ENCODE assay signal across 11 mouse cellular contexts in the genomic region with DNA sequence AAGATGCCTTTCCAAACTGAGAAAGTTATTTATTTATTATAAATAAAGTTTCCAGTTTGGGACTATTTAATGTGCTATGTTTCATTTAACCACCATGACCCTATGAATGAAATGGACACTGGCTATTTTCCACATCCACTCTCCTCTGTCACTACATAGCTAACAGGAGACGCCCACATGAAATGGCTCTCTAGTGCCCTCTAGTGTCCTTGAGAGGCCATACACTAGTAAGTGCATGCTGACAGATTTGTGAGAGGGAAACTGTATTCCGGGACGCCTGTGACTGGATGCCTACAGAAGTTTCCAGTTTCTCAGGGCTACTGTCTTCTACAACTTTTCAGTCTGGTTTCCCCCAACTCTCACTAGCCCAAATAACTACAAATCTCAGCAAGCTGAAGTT. TPM values are rescaled to one million over a fixed set of nuclear protein-coding genes. Genes with fewer than 3 reads are reported as not detected.
A peak's percentile ranks its signal among the peaks of the same experiment; 100 is the strongest.
DNase-seq lines count a peak whose midpoint lies in the region; ATAC-seq and TF ChIP-seq lines count a peak whose summit lies in the region.
"Had no signal": no experiment of that assay in that cellular context is flagged by ENCODE, and none has a peak within 500 bp of the region (broad histone marks: within the 10 kb centered on the region; RNA-seq: fewer than 3 reads in every experiment).

No protein-coding gene starts in this region.

- no peak for ATAC-seq in hindbrain, postnatal 0 days

- intact Hi-C loops in left cerebral cortex, postnatal 14 days (cut with DNase I) = no loop called here

- 28% methylated on average over 3 of the region's 3 CpGs for WGBS in hindbrain, postnatal 0 days

- no peak overlapping the region for H3K4me2 ChIP-seq in hindbrain, postnatal 0 days (ENCODE audit: low read depth, low read length)

- no peaks in the 10 kb centered on the region for H3K36me3 ChIP-seq in hindbrain, postnatal 0 days (ENCODE audit: insufficient read depth, low read length)

- no peak overlapping the region for H3K9ac ChIP-seq in hindbrain, postnatal 0 days (replicated peaks; ENCODE audit: low read length)

- DNase-seq in adrenal gland, adult 2 months = peak; percentile 38
- DNase-seq in adrenal gland, adult 8-10 months = no peak
- DNase-seq in left cerebral cortex, postnatal 14 days (ENCODE audit: low spot score in 2 of 2) = peak; percentile 21 to 30
- no peak for DNase-seq in left cerebral cortex, adult 11 months (ENCODE audit: low spot score)
- DNase-seq in c-Kit-positive CD71-negative TER-119-negative erythroid progenitor cells, embryonic 14.5 days (ENCODE audit: low read depth) = peak; percentile 39
- peak; percentile 64 for DNase-seq in hindbrain, postnatal 0 days (ENCODE audit: low spot score)
- peak; percentile 77 for DNase-seq in lung, postnatal 36 days
- DNase-seq in ovary, postnatal 10 days (ENCODE audit: low spot score) = no peak

- H3K4me3 ChIP-seq in hindbrain, postnatal 0 days (ENCODE audit: low read length) = no peak overlapping the region
- H3K4me3 ChIP-seq: myocyte had no signal

- TF ChIP-seq CTCF in hindbrain, postnatal 0 days (IDR thresholded peaks at IDR 0.05; ENCODE audit: low read depth) = peak; percentile 72

- H3K27me3 ChIP-seq in hindbrain, postnatal 0 days (ENCODE audit: insufficient read depth, low read length) = no peaks in the 10 kb centered on the region

- H3K9me3 ChIP-seq in hindbrain, postnatal 0 days (ENCODE audit: low read length) = no peaks in the 10 kb centered on the region

- no peak overlapping the region for H3K27ac ChIP-seq in hindbrain, postnatal 0 days

- no peaks in the 10 kb centered on the region for H3K4me1 ChIP-seq in hindbrain, postnatal 0 days (ENCODE audit: insufficient read depth, low read length)

RNA-seq across cellular contexts. Expression of gene Akap14, which starts 1.6 kb away (rescaled TPM):
- not detected for total RNA-seq in adrenal gland, adult 2 months (2021)
- polyA plus RNA-seq in adrenal gland, adult 2 months (2012; rRNA removed) = not detected in 2 replicates
- total RNA-seq in adrenal gland, adult 8-10 months (2022) = not detected
- not detected for total RNA-seq in left cerebral cortex, postnatal 14 days (2021)
- total RNA-seq in hindbrain, postnatal 0 days (2014; rRNA removed) = not detected in 2 replicates
- 0.23 and 0.44 TPM in 2 replicates for polyA plus RNA-seq in hindbrain, postnatal 0 days (2015; fragmentation: Nextera tagmentation; extraction: Ambion mirVana)
- polyA plus RNA-seq: myocyte had no signal

RNA-seq across cellular contexts. Expression of gene Ndufa1, which starts 23.9 kb away (rescaled TPM):
- total RNA-seq in adrenal gland, adult 2 months (2021) = 100 to 1,000 TPM; 364 to 574 TPM
- polyA plus RNA-seq in adrenal gland, adult 2 months (2012; rRNA removed) = 83.7 and 84.5 TPM in 2 replicates
- 100 to 1,000 TPM; 250 to 390 (median 291) TPM for total RNA-seq in adrenal gland, adult 8-10 months (2022)
- total RNA-seq in left cerebral cortex, postnatal 14 days (2021) = 100 to 1,000 TPM; 252 to 260 TPM
- total RNA-seq in hindbrain, postnatal 0 days (2014; rRNA removed) = 126 and 135 TPM in 2 replicates
- polyA plus RNA-seq in hindbrain, postnatal 0 days (2015; fragmentation: Nextera tagmentation; extraction: Ambion mirVana) = 905 and 915 TPM in 2 replicates

RNA-seq across cellular contexts. Expression of gene Rnf113a1, which starts 24.0 kb away (rescaled TPM):
- 1 to 10 TPM; 3.1 to 5.3 TPM for total RNA-seq in adrenal gland, adult 2 months (2021)
- polyA plus RNA-seq in adrenal gland, adult 2 months (2012; rRNA removed) = 1.4 and 1.8 TPM in 2 replicates
- total RNA-seq in adrenal gland, adult 8-10 months (2022) = 1 to 10 TPM; 4.6 to 5.5 (median 5.3) TPM
- 1 to 10 TPM; 5.5 to 7.3 TPM for total RNA-seq in left cerebral cortex, postnatal 14 days (2021)
- 7.3 and 7.6 TPM in 2 replicates for total RNA-seq in hindbrain, postnatal 0 days (2014; rRNA removed)
- polyA plus RNA-seq in hindbrain, postnatal 0 days (2015; fragmentation: Nextera tagmentation; extraction: Ambion mirVana) = 27.3 and 27.9 TPM in 2 replicates

RNA-seq across cellular contexts. Expression of gene Nkap, which starts 40.5 kb away (rescaled TPM):
- total RNA-seq in adrenal gland, adult 2 months (2021) = 10 to 100 TPM; 14.8 to 15.4 TPM
- 2.4 and 3.3 TPM in 2 replicates for polyA plus RNA-seq in adrenal gland, adult 2 months (2012; rRNA removed)
- total RNA-seq in adrenal gland, adult 8-10 months (2022) = 10 to 100 TPM; 13.3 to 19.1 (median 18.7) TPM
- 10 to 100 TPM; 15.2 to 15.9 TPM for total RNA-seq in left cerebral cortex, postnatal 14 days (2021)
- 19.1 and 19.9 TPM in 2 replicates for total RNA-seq in hindbrain, postnatal 0 days (2014; rRNA removed)
- 21.1 and 21.6 TPM in 2 replicates for polyA plus RNA-seq in hindbrain, postnatal 0 days (2015; fragmentation: Nextera tagmentation; extraction: Ambion mirVana)

RNA-seq across cellular contexts. Expression of gene Gm9, which starts 43.8 kb away (rescaled TPM):
- total RNA-seq in adrenal gland, adult 2 months (2021) = not detected
- polyA plus RNA-seq in adrenal gland, adult 2 months (2012; rRNA removed) = not detected in 2 replicates
- not detected for total RNA-seq in adrenal gland, adult 8-10 months (2022)
- total RNA-seq in left cerebral cortex, postnatal 14 days (2021) = not detected
- not detected in 2 replicates for total RNA-seq in hindbrain, postnatal 0 days (2014; rRNA removed)
- polyA plus RNA-seq in hindbrain, postnatal 0 days (2015; fragmentation: Nextera tagmentation; extraction: Ambion mirVana) = not detected in 2 replicates
- polyA plus RNA-seq: C2C12; heart, embryonic 14.5 days; myocyte had no signal

Comparison
In these comparisons a context has a peak if more than half of its experiments do, and no peak if none do; other contexts are left out.
1. DNase-seq: peak in adrenal gland, adult 2 months (single experiment), left cerebral cortex, postnatal 14 days (2 of 2), c-Kit-positive CD71-negative TER-119-negative erythroid progenitor cells, embryonic 14.5 days (single experiment), hindbrain, postnatal 0 days (single experiment) and lung, postnatal 36 days (single experiment); none in adrenal gland, adult 8-10 months (single experiment), left cerebral cortex, adult 11 months (single experiment) and ovary, postnatal 10 days (single experiment).